Mouse (Mus musculus) C2C12 (cell line): ENCODE results near the gene Ccl12. TPM values are rescaled to one million over a fixed set of nuclear protein-coding genes. Genes with fewer than 3 reads are reported as not detected.

Experiments used
- H3K27me3 ChIP-seq: one replicate; pipeline ENCODE4 v1.6.1; 2011; ENCODE audit not compliant: control insufficient read depth, insufficient read depth, insufficient read length
- H3K36me3 ChIP-seq: one replicate; pipeline ENCODE4 v1.6.1; 2011; ENCODE audit not compliant: control insufficient read depth, insufficient read depth
- H3K4me3 ChIP-seq: one replicate; pipeline ENCODE4 v1.5.1; 2011; ENCODE audit warnings: mild to moderate bottlenecking, control low read depth; ENCODE audit not compliant: poor library complexity, insufficient read depth, severe bottlenecking
- H3K79me2 ChIP-seq: one replicate; pipeline ENCODE4 v1.6.1; 2011; ENCODE audit not compliant: control insufficient read depth, insufficient read depth
- H3K79me3 ChIP-seq: one replicate; pipeline ENCODE4 v1.6.1; 2011; ENCODE audit warnings: low read depth, control low read depth
- H3ac ChIP-seq: one replicate; pipeline ENCODE3; 2011; ENCODE audit warnings: low read depth; ENCODE audit not compliant: control insufficient read depth, insufficient read length
- CEBPB ChIP-seq: IDR thresholded peaks from one replicate; pipeline ENCODE4 v1.6.1; 2011; ENCODE audit warnings: low read depth, mild to moderate bottlenecking, control low read depth, moderate library complexity
- CTCF ChIP-seq: IDR thresholded peaks from one replicate; pipeline ENCODE4 v1.5.1; 2011; ENCODE audit not compliant: control insufficient read depth, insufficient read depth, insufficient read length
- FOSL1 ChIP-seq: IDR thresholded peaks from one replicate; pipeline ENCODE4 v1.8.0; 2011; ENCODE audit warnings: mild to moderate bottlenecking, low read length; ENCODE audit not compliant: poor library complexity, insufficient read depth, severe bottlenecking
- MAX ChIP-seq: IDR thresholded peaks from one replicate; pipeline ENCODE4 v1.6.1; 2011; ENCODE audit warnings: mild to moderate bottlenecking, control low read depth
- MYOD1 ChIP-seq: IDR thresholded peaks from one replicate; pipeline ENCODE4 v1.6.1; 2011; ENCODE audit warnings: low read depth; ENCODE audit not compliant: control insufficient read depth, insufficient read length
- MYOG ChIP-seq: IDR thresholded peaks from one replicate; pipeline ENCODE4 v1.6.1; 2011; ENCODE audit not compliant: control insufficient read depth, insufficient read length; ENCODE audit errors: extremely low read depth
- USF1 ChIP-seq: IDR thresholded peaks from one replicate; pipeline ENCODE4 v1.6.1; 2011; ENCODE audit warnings: low read depth, mild to moderate bottlenecking, control low read depth, moderate library complexity
- polyA plus RNA-seq: library from polyadenylated mRNA; unstranded; fragments of >200 nt; fragmentation: generic; extraction: Trizol; gene quantifications from one replicate; pipeline ENCODE4 v1.2.1, GENCODE M21; 2012; ENCODE audit warnings: missing spikeins

The Ccl12 gene
- polyA plus RNA-seq, 1 experiment, result not detected

DNA sequence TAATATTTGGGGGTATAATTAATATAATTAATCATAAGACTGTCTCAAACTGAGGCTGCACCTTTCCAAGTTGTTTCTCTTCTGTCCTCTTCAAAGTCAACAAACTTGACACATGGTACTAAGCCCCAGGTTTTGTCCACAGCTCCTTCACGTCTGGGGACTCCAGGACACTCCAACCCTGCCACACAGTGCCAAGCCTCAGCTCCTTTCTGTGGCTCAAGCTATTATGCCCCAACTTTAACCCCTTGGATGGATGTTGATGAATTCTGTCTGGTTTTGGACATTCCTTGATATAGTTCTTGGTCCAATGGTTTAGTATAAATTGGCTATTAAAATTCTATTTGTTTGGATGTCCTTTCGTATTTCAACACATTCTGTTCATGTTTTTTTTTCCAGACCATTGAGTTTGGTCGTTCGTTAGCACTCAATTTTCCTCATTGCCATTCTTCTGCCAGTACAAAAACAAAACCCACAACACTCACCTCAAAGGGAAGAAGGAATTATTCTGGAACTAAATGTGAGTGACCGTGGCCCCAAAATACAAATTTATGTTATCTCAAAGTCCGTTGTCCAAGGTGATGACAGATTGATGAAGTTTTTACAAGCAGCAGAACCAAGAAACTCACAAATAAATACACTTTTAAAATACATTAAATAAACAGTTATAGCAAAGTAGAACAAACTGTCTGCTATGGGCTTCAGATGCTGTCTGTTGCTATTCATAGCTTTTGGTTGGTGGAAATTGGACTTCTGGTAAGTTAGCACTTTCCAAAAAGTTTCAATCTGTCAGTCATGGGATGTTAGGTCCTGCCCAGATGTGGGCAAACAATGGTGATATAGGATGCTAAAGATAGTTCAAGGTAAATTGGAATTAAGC, 9.0 kb downstream of the Ccl12 start:
- no peaks in the 10 kb centered on the region for H3K36me3 ChIP-seq
- H3K79me3 ChIP-seq, result no peaks in the 10 kb centered on the region
- H3K27me3 ChIP-seq, result no peaks in the 10 kb centered on the region
- TF ChIP-seq FOSL1 (no peak), MYOD1 (no peak), CEBPB (no peak), USF1 (no peak), MYOG (no peak), MAX (no peak), CTCF (no peak)
- no peaks in the 10 kb centered on the region for H3K79me2 ChIP-seq
- H3K4me3 ChIP-seq, result no peak overlapping the region
- no peak overlapping the region for H3ac ChIP-seq

GRCm38 (mm10) chr11:82114885-82115284, 13.2 kb downstream of the Ccl12 start, which contains the start of gene Ccl8:
Gene Ccl8 (plus strand): TSS chr11:82115185.
- H3K36me3 ChIP-seq, result no peaks in the 10 kb centered on the region
- H3K79me3 ChIP-seq, result no peaks in the 10 kb centered on the region

GRCm38 (mm10) chr11:82116041-82116440, 14.4 kb downstream of the Ccl12 start:
- Histone ChIP-seq H3K79me3 (no peaks in the 10 kb centered on the region), H3ac (no peak overlapping the region), H3K79me2 (no peaks in the 10 kb centered on the region), H3K27me3 (no peaks in the 10 kb centered on the region), H3K36me3 (no peaks in the 10 kb centered on the region), H3K4me3 (no peak overlapping the region)
- TF ChIP-seq CTCF (no peak), FOSL1 (no peak), MYOD1 (no peak), MYOG (no peak), MAX (peak; percentile 10)

More at GRCm38 (mm10) chr11:82114885-82115284, 13.2 kb downstream of the Ccl12 start, which contains the start of gene Ccl8:
- H3K79me2 ChIP-seq, result no peaks in the 10 kb centered on the region
- no peak within 1 kb of the TSS for H3K4me3 ChIP-seq
- H3K27me3 ChIP-seq, result no peaks in the 10 kb centered on the region
- H3ac ChIP-seq, result no peak within 1 kb of the TSS
- TF ChIP-seq MYOD1, result no peak
- TF ChIP-seq USF1, result no peak
- no peak for TF ChIP-seq CEBPB
- TF ChIP-seq MYOG, result no peak
- TF ChIP-seq FOSL1, result no peak
- no peak for TF ChIP-seq MAX
- TF ChIP-seq CTCF, result no peak

GRCm38 (mm10) chr11:82132977-82133376, 31.3 kb downstream of the Ccl12 start:
- no peak overlapping the region for H3ac ChIP-seq
- H3K4me3 ChIP-seq, result no peak overlapping the region
- TF ChIP-seq MYOG (no peak), MAX (no peak), CTCF (no peak), CEBPB (no peak), MYOD1 (no peak), USF1 (no peak), FOSL1 (no peak)
- no peaks in the 10 kb centered on the region for H3K27me3 ChIP-seq
- H3K79me3 ChIP-seq, result no peaks in the 10 kb centered on the region
- H3K79me2 ChIP-seq, result no peaks in the 10 kb centered on the region
- H3K36me3 ChIP-seq, result no peaks in the 10 kb centered on the region

GRCm38 (mm10) chr11:82136196-82136595, 34.6 kb downstream of the Ccl12 start:
- Histone ChIP-seq H3ac (no peak overlapping the region), H3K27me3 (no peaks in the 10 kb centered on the region), H3K79me3 (no peaks in the 10 kb centered on the region), H3K36me3 (no peaks in the 10 kb centered on the region), H3K4me3 (no peak overlapping the region), H3K79me2 (no peaks in the 10 kb centered on the region)
- TF ChIP-seq CEBPB (peak; percentile 92), MYOD1 (no peak)
